Mouse (Mus musculus): ENCODE data around the gene Lpar5. TPM values are rescaled to one million over a fixed set of nuclear protein-coding genes. Genes with fewer than 3 reads are reported as not detected.

Gene Lpar5
- polyA plus RNA-seq (2015; fragmentation: Illumina TruSeq; extraction: RNeasy Lipid Tissue Mini Kit (QIAGEN cat#74804); ENCODE audit: insufficient read depth, low replicate concordance), result 8.7 TPM

DNA sequence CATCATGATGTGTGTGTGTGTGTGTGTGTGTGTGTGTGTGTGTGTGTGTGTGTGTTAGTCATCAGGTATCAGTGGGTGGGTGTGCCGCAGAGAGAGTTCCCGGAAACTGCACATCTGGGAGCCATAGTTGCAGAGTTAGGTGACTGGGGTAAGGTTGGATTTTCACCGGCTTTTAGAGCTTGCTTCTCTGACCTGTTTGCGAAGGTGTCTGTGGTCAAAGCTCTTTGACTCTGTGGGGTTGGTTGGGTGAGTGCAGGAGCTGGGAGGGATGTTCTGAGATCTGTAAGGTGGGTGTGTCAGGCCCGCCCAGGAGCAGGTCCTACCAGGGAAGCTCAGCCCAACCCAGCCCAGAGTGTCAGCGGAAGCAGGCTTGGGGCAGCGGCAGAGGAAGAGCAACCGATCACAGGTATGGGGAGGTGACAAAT lies at the start of gene Lpar5:
Gene Lpar5 (plus strand): TSS at position 350 of the 425 bp plus-strand sequence.

GRCm38 (mm10) chr6:125039533-125040153 lies 28.1 kb upstream of the Lpar5 start, which contains the start of gene Ing4:
Ing4 (plus strand) TSS chr6:125039760.

DNA sequence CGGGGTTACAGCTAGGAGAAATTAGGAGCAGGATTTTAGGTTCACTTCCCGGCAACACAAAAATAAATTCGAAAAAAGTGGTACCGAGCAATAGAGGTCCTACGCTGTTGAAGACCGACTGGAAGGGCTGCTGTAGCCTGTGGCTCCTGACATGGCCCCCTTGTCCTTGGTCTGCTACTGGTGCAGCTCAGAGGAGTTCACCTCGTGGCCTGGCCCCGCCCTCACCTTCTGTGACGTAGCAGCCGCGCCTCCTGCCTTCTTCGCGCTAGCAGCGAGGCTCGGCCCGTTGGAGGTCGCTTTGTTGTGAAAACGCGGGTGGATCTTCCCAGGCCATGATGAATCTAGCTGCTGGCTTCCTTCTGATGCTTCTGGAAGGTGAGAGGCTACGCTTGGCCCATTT lies 18.0 kb upstream of the Lpar5 start, which contains the start of gene Acrbp:
Gene Acrbp (plus strand): TSS at position 12 of the 400 bp plus-strand sequence.

DNA sequence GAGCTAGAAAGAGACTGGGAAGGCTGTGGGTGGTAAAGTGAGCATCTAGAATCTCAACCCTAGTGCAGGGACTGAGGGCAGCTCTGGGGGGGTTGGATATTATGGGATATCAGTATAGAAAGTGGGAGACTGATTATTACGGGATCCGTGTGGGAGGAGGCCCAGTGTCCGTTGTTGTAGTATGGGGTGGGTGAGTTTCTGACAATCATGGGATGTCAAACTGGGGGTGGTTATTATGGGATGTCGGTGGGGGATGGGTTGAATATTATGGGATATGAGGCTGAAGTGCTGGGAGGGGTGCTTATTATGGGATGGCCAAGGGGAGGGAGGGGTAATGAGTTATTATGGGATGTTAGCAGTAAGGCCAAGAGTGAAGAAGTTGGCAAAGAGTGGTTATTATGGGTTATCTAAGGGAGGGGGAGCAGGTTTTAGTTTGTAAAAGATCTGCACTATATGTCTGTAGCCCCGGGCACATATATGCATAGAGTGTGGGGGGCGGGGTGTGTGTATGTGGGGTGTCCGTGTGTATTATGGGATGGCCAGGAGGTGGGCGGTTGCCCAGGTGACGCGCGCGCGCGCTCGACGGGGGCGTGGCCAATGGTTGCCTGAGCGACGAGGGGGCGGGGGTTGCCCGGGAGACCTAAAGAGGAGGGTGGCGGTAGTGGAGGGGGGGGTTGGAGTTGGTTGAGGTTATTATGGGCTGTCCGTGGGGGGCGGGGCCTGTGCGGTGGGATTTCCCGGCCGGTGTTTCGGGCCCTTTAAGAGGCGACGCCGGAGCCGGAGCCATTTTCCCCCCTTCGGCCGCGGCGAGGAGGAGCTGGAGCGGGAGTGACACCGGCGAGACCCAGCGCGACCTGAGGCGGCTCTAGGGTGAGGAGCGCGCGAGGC lies 27.9 kb downstream of the Lpar5 start, which contains the start of gene Chd4:
Gene Chd4 (plus strand): TSS at position 591 of the 888 bp plus-strand sequence.

GRCm38 (mm10) chr6:125131302-125132156 lies 63.8 kb downstream of the Lpar5 start, which contains the start of gene Nop2:
Nop2 (plus strand) TSS chr6:125131909.

Other genes starting within 250 kb of the Lpar5 start
- gene Usp5, start 238.4 kb upstream of the Lpar5 start, polyA plus RNA-seq (2015; fragmentation: Illumina TruSeq; extraction: RNeasy Lipid Tissue Mini Kit (QIAGEN cat#74804); ENCODE audit: insufficient read depth, low replicate concordance), result 69.3 TPM
- 25.4 TPM for gene Cdca3, start 238.4 kb upstream of the Lpar5 start, polyA plus RNA-seq (2015; fragmentation: Illumina TruSeq; extraction: RNeasy Lipid Tissue Mini Kit (QIAGEN cat#74804); ENCODE audit: insufficient read depth, low replicate concordance)
- gene Gnb3, start 227.6 kb upstream of the Lpar5 start, polyA plus RNA-seq (2015; fragmentation: Illumina TruSeq; extraction: RNeasy Lipid Tissue Mini Kit (QIAGEN cat#74804); ENCODE audit: insufficient read depth, low replicate concordance), result not detected
- gene P3h3, start 210.2 kb upstream of the Lpar5 start, polyA plus RNA-seq (2015; fragmentation: Illumina TruSeq; extraction: RNeasy Lipid Tissue Mini Kit (QIAGEN cat#74804); ENCODE audit: insufficient read depth, low replicate concordance), result 6.7 TPM
- gene Gpr162, start 203.9 kb upstream of the Lpar5 start, polyA plus RNA-seq (2015; fragmentation: Illumina TruSeq; extraction: RNeasy Lipid Tissue Mini Kit (QIAGEN cat#74804); ENCODE audit: insufficient read depth, low replicate concordance), result 1.0 TPM
- 71.3 TPM for gene Cd4, start 179.7 kb upstream of the Lpar5 start, polyA plus RNA-seq (2015; fragmentation: Illumina TruSeq; extraction: RNeasy Lipid Tissue Mini Kit (QIAGEN cat#74804); ENCODE audit: insufficient read depth, low replicate concordance)
- 6.5 TPM for gene Lag3, start 156.2 kb upstream of the Lpar5 start, polyA plus RNA-seq (2015; fragmentation: Illumina TruSeq; extraction: RNeasy Lipid Tissue Mini Kit (QIAGEN cat#74804); ENCODE audit: insufficient read depth, low replicate concordance)
- gene Ptms, start 147.8 kb upstream of the Lpar5 start, polyA plus RNA-seq (2015; fragmentation: Illumina TruSeq; extraction: RNeasy Lipid Tissue Mini Kit (QIAGEN cat#74804); ENCODE audit: insufficient read depth, low replicate concordance), result 193 TPM
- 41.7 TPM for gene Mlf2, start 136.5 kb upstream of the Lpar5 start, polyA plus RNA-seq (2015; fragmentation: Illumina TruSeq; extraction: RNeasy Lipid Tissue Mini Kit (QIAGEN cat#74804); ENCODE audit: insufficient read depth, low replicate concordance)
- gene Cops7a, start 102.4 kb upstream of the Lpar5 start, polyA plus RNA-seq (2015; fragmentation: Illumina TruSeq; extraction: RNeasy Lipid Tissue Mini Kit (QIAGEN cat#74804); ENCODE audit: insufficient read depth, low replicate concordance), result 30.5 TPM
- gene Pianp, start 71.2 kb upstream of the Lpar5 start, polyA plus RNA-seq (2015; fragmentation: Illumina TruSeq; extraction: RNeasy Lipid Tissue Mini Kit (QIAGEN cat#74804); ENCODE audit: insufficient read depth, low replicate concordance), result 3.0 TPM
- 76.0 TPM for gene Zfp384, start 58.8 kb upstream of the Lpar5 start, polyA plus RNA-seq (2015; fragmentation: Illumina TruSeq; extraction: RNeasy Lipid Tissue Mini Kit (QIAGEN cat#74804); ENCODE audit: insufficient read depth, low replicate concordance)
- 64.2 TPM for gene Ing4, start 28.2 kb upstream of the Lpar5 start, polyA plus RNA-seq (2015; fragmentation: Illumina TruSeq; extraction: RNeasy Lipid Tissue Mini Kit (QIAGEN cat#74804); ENCODE audit: insufficient read depth, low replicate concordance)
- 22.3 TPM for gene Acrbp, start 18.2 kb upstream of the Lpar5 start, polyA plus RNA-seq (2015; fragmentation: Illumina TruSeq; extraction: RNeasy Lipid Tissue Mini Kit (QIAGEN cat#74804); ENCODE audit: insufficient read depth, low replicate concordance)
- 174 TPM for gene Chd4, start 28.1 kb downstream of the Lpar5 start, polyA plus RNA-seq (2015; fragmentation: Illumina TruSeq; extraction: RNeasy Lipid Tissue Mini Kit (QIAGEN cat#74804); ENCODE audit: insufficient read depth, low replicate concordance)
- gene Nop2, start 64.0 kb downstream of the Lpar5 start, polyA plus RNA-seq (2015; fragmentation: Illumina TruSeq; extraction: RNeasy Lipid Tissue Mini Kit (QIAGEN cat#74804); ENCODE audit: insufficient read depth, low replicate concordance), result 22.7 TPM
- 29.6 TPM for gene Iffo1, start 77.3 kb downstream of the Lpar5 start, polyA plus RNA-seq (2015; fragmentation: Illumina TruSeq; extraction: RNeasy Lipid Tissue Mini Kit (QIAGEN cat#74804); ENCODE audit: insufficient read depth, low replicate concordance)
- gene Gapdh, start 98.5 kb downstream of the Lpar5 start, polyA plus RNA-seq (2015; fragmentation: Illumina TruSeq; extraction: RNeasy Lipid Tissue Mini Kit (QIAGEN cat#74804); ENCODE audit: insufficient read depth, low replicate concordance), result 414 TPM
- gene Ncapd2, start 123.8 kb downstream of the Lpar5 start, polyA plus RNA-seq (2015; fragmentation: Illumina TruSeq; extraction: RNeasy Lipid Tissue Mini Kit (QIAGEN cat#74804); ENCODE audit: insufficient read depth, low replicate concordance), result 55.5 TPM
- 61.7 TPM for gene Mrpl51, start 123.9 kb downstream of the Lpar5 start, polyA plus RNA-seq (2015; fragmentation: Illumina TruSeq; extraction: RNeasy Lipid Tissue Mini Kit (QIAGEN cat#74804); ENCODE audit: insufficient read depth, low replicate concordance)
- gene Vamp1, start 147.6 kb downstream of the Lpar5 start, polyA plus RNA-seq (2015; fragmentation: Illumina TruSeq; extraction: RNeasy Lipid Tissue Mini Kit (QIAGEN cat#74804); ENCODE audit: insufficient read depth, low replicate concordance), result 89.9 TPM
- 29.2 TPM for gene Tapbpl, start 163.9 kb downstream of the Lpar5 start, polyA plus RNA-seq (2015; fragmentation: Illumina TruSeq; extraction: RNeasy Lipid Tissue Mini Kit (QIAGEN cat#74804); ENCODE audit: insufficient read depth, low replicate concordance)
- gene Cd27, start 169.1 kb downstream of the Lpar5 start, polyA plus RNA-seq (2015; fragmentation: Illumina TruSeq; extraction: RNeasy Lipid Tissue Mini Kit (QIAGEN cat#74804); ENCODE audit: insufficient read depth, low replicate concordance), result 35.2 TPM
- gene Tuba3a, start 218.1 kb downstream of the Lpar5 start, polyA plus RNA-seq (2015; fragmentation: Illumina TruSeq; extraction: RNeasy Lipid Tissue Mini Kit (QIAGEN cat#74804); ENCODE audit: insufficient read depth, low replicate concordance), result not detected
- 7.2 TPM for gene Ltbr, start 246.0 kb downstream of the Lpar5 start, polyA plus RNA-seq (2015; fragmentation: Illumina TruSeq; extraction: RNeasy Lipid Tissue Mini Kit (QIAGEN cat#74804); ENCODE audit: insufficient read depth, low replicate concordance)